Mouse (Mus musculus): Measurements from ENCODE around the gene Cwc27. TPM values are rescaled to one million over a fixed set of nuclear protein-coding genes. Genes with fewer than 3 reads are reported as not detected.

Cwc27 gene
- polyA plus RNA-seq, 1 experiment from 2014 or later: 25.4 TPM

DNA sequence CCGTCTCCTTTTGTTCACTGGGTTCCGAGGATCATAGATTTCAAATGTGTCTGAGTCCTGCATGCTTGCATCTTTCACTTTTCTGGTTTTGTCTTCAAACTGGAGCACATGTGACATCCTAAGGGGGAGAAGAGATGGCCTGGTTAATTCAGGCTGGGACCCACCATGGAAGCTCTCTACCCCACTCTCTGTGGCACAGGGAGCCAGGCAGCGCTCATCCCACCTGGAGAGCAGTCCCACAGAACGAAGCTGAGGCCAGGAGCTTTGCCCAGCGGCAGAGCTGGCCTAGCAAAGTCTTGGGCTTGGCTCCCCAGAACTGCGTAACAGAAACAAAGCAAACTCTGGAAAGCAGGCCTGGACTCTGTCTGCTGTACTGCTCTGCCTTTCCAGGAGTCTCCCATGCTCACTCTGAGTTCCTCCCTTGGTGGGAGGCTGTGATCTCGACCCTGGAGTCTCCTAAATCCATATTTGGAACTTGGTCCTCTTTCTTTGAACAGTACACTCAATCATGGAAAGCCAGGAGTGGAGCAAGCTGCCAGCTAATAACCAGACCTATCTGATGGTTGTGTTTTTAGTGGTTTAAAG lies 185.2 kb downstream of the Cwc27 start:
- ATAC-seq (replicated peaks; ENCODE audit: low FRiP score, low read depth): no peak
- Histone ChIP-seq H3K9ac (ENCODE audit: low read depth, low read length) (no peak overlapping the region), H3K9me3 (replicated peaks; ENCODE audit: low read length) (no peaks in the 10 kb centered on the region), H3K27me3 (ENCODE audit: insufficient read depth, low read length) (no peaks in the 10 kb centered on the region), H3K4me1 (replicated peaks; ENCODE audit: insufficient read depth, low read length) (peaks cover 6% of the 10 kb centered on the region; the same call in 1 of the 2 replicates), H3K36me3 (ENCODE audit: insufficient read depth, low read length) (peaks cover 5% of the 10 kb centered on the region; the same call in 1 of the 2 replicates), H3K4me3 (replicated peaks; ENCODE audit: low read depth, low read length) (no peak overlapping the region), H3K27ac (peak overlapping the region; percentile 68), H3K4me2 (ENCODE audit: low read length) (no peak overlapping the region)
- peak; percentile 59 for DNase-seq (ENCODE audit: low spot score)
- no peak for TF ChIP-seq CTCF (IDR thresholded peaks at IDR 0.05; ENCODE audit: low read depth)
- WGBS: 72% methylated on average over 7 of the region's 7 CpGs

DNA sequence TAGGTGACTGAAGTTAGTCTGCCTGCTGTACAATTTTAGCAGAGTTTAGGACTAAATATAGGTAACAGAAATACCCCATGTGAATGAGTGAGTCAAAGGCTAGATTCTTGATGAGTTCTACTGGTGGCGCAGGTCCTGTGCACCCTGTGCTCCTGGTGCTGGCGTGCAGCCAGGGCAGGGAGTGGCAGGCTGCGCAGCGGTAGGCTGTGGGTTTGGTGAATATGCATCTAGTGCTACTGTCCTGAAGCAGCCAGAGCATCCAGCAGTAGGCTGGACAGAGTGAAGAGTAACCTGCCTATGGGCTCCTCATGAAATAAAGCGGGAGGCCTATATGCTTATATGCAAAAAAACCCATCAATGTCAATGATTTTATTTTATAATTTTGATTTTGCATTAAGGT lies 186.1 kb downstream of the Cwc27 start:
- no peak for TF ChIP-seq CTCF (IDR thresholded peaks at IDR 0.05; ENCODE audit: low read depth)
- Histone ChIP-seq H3K4me2 (ENCODE audit: low read length) (no peak overlapping the region), H3K27ac (no peak overlapping the region), H3K27me3 (ENCODE audit: insufficient read depth, low read length) (no peaks in the 10 kb centered on the region), H3K36me3 (ENCODE audit: insufficient read depth, low read length) (peaks cover 5% of the 10 kb centered on the region; the same call in 1 of the 2 replicates), H3K4me3 (replicated peaks; ENCODE audit: low read depth, low read length) (no peak overlapping the region), H3K4me1 (replicated peaks; ENCODE audit: insufficient read depth, low read length) (peaks cover 6% of the 10 kb centered on the region; the same call in 1 of the 2 replicates), H3K9ac (ENCODE audit: low read depth, low read length) (no peak overlapping the region), H3K9me3 (replicated peaks; ENCODE audit: low read length) (no peaks in the 10 kb centered on the region)
- 83% methylated on average over 5 of the region's 5 CpGs for WGBS
- peak; percentile 70; the same call in 1 of the 2 replicates for ATAC-seq (replicated peaks; ENCODE audit: low FRiP score, low read depth)
- no peak for DNase-seq (ENCODE audit: low spot score)

DNA sequence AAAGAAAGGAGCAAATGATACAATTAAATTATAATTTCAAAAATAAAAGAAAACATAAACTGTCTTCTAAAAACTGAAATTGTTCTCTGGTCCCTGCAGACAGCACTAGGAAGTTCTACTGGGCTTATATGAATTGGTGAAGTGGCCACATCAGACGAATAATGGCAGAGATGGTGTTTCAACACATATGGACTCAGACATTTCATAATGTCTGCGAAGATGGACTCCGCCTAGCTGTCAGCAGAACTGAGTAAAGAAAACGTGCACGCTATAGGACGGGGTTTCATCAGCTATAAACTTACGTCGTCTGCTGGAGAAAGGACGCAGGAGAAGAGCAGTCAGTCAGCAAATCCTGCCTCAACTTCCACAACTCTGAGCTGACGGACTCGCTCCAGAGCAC lies 187.3 kb downstream of the Cwc27 start:
- WGBS: 88% methylated on average over 11 of the region's 11 CpGs

DNA sequence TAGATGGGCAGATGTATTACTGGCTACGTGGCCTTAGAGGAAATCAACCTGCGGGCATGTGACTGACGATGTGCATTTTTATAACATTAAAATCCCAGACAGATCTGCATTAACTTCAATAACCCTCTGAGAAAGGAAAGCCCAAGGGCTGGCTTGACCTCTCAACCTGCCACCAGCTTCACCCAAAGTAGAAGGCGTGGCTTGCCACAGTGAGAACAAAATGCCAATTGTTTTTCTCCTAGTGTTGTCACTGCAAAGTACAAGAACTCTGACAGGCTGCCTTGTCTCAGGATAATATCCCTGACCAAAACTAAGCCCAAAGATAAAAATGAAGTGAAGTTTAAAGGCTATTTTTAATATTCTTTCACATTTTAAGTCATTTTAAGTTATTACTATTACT lies 188.9 kb downstream of the Cwc27 start:
- ATAC-seq (replicated peaks; ENCODE audit: low FRiP score, low read depth): no peak
- no peak for DNase-seq (ENCODE audit: low spot score)
- whole genome bisulfite sequencing: 72% methylated on average over 4 of the region's 4 CpGs

More for the DNA sequence above, 187.3 kb downstream of the Cwc27 start:
- H3K9me3 ChIP-seq (replicated peaks; ENCODE audit: low read length): no peaks in the 10 kb centered on the region
- TF ChIP-seq CTCF (IDR thresholded peaks at IDR 0.05; ENCODE audit: low read depth): no peak
- H3K4me2 ChIP-seq (ENCODE audit: low read length): no peak overlapping the region
- peaks cover 5% of the 10 kb centered on the region; the same call in 1 of the 2 replicates for H3K36me3 ChIP-seq (ENCODE audit: insufficient read depth, low read length)
- H3K4me3 ChIP-seq (replicated peaks; ENCODE audit: low read depth, low read length): no peak overlapping the region
- no peaks in the 10 kb centered on the region for H3K27me3 ChIP-seq (ENCODE audit: insufficient read depth, low read length)
- H3K4me1 ChIP-seq (replicated peaks; ENCODE audit: insufficient read depth, low read length): peaks cover 6% of the 10 kb centered on the region; the same call in 1 of the 2 replicates
- no peak overlapping the region for H3K9ac ChIP-seq (ENCODE audit: low read depth, low read length)
- ATAC-seq (replicated peaks; ENCODE audit: low FRiP score, low read depth) (no peak), DNase-seq (ENCODE audit: low spot score) (no peak)
- no peak overlapping the region for H3K27ac ChIP-seq

DNA sequence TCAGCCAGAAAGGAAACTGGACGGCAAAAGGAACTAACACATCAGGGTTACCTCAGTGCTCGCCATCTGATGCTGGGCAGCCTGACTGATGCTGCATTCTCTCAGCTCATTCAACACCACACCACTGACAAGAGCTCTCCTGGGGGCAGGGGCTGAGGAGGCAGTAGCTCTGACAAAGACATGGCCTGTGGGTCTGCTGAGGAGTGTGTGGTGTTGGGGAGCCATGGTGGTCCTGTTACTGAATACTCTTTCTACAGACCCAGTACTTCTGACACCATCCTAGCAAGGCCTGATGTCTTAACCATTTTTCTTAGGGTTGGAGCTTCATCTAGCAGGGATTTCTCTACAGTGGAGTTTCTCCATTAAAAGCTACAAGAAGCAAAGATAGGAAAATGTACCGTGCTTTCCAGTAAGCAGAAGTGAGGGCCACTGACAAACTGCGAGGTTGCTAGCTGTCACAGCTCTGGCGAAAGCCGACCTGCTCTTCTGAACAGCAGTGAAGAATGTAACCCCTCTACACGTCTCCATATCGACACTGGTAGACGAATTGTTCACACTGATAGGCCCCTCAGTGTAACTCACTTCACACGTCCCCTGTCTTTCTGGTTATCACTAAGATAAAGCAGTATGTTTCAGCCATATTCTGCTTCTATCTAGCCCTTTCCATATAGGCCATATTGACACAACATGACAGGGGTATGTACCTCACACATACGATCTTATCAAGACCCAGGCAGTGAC lies 189.6 kb downstream of the Cwc27 start:
- no peak overlapping the region for H3K9ac ChIP-seq (ENCODE audit: low read depth, low read length)
- no peak for TF ChIP-seq CTCF (IDR thresholded peaks at IDR 0.05; ENCODE audit: low read depth)
- peaks cover 3% of the 10 kb centered on the region; the same call in 1 of the 2 replicates for H3K4me1 ChIP-seq (replicated peaks; ENCODE audit: insufficient read depth, low read length)
- no peak for ATAC-seq (replicated peaks; ENCODE audit: low FRiP score, low read depth)
- no peak overlapping the region for H3K4me2 ChIP-seq (ENCODE audit: low read length)
- no peak overlapping the region for H3K27ac ChIP-seq
- H3K36me3 ChIP-seq (ENCODE audit: insufficient read depth, low read length): peaks cover 5% of the 10 kb centered on the region; the same call in 1 of the 2 replicates
- 83% methylated on average over 11 of the region's 11 CpGs for WGBS
- H3K27me3 ChIP-seq (ENCODE audit: insufficient read depth, low read length): no peaks in the 10 kb centered on the region
- DNase-seq (ENCODE audit: low spot score): no peak
- H3K4me3 ChIP-seq (replicated peaks; ENCODE audit: low read depth, low read length): no peak overlapping the region
- no peaks in the 10 kb centered on the region for H3K9me3 ChIP-seq (replicated peaks; ENCODE audit: low read length)

More for the DNA sequence above, 188.9 kb downstream of the Cwc27 start:
- H3K4me1 ChIP-seq (replicated peaks; ENCODE audit: insufficient read depth, low read length): peaks cover 6% of the 10 kb centered on the region; the same call in 1 of the 2 replicates
- no peak overlapping the region for H3K27ac ChIP-seq
- peaks cover 5% of the 10 kb centered on the region; the same call in 1 of the 2 replicates for H3K36me3 ChIP-seq (ENCODE audit: insufficient read depth, low read length)
- no peaks in the 10 kb centered on the region for H3K27me3 ChIP-seq (ENCODE audit: insufficient read depth, low read length)
- H3K9ac ChIP-seq (ENCODE audit: low read depth, low read length): no peak overlapping the region
- H3K4me2 ChIP-seq (ENCODE audit: low read length): no peak overlapping the region
- no peak for TF ChIP-seq CTCF (IDR thresholded peaks at IDR 0.05; ENCODE audit: low read depth)
- no peaks in the 10 kb centered on the region for H3K9me3 ChIP-seq (replicated peaks; ENCODE audit: low read length)
- no peak overlapping the region for H3K4me3 ChIP-seq (replicated peaks; ENCODE audit: low read depth, low read length)

- H3K9ac ChIP-seq (ENCODE audit: low read depth, low read length): no peak overlapping the region
- H3K4me1 ChIP-seq (replicated peaks; ENCODE audit: insufficient read depth, low read length): no peaks in the 10 kb centered on the region
- no peaks in the 10 kb centered on the region for H3K9me3 ChIP-seq (replicated peaks; ENCODE audit: low read length)
- no peak for ATAC-seq (replicated peaks; ENCODE audit: low FRiP score, low read depth)
- no peaks in the 10 kb centered on the region for H3K36me3 ChIP-seq (ENCODE audit: insufficient read depth, low read length)
- DNase-seq (ENCODE audit: low spot score): no peak
- TF ChIP-seq CTCF (IDR thresholded peaks at IDR 0.05; ENCODE audit: low read depth): no peak
- H3K4me3 ChIP-seq (replicated peaks; ENCODE audit: low read depth, low read length): no peak overlapping the region
- H3K27me3 ChIP-seq (ENCODE audit: insufficient read depth, low read length): no peaks in the 10 kb centered on the region
- no peak overlapping the region for H3K4me2 ChIP-seq (ENCODE audit: low read length)
- no peak overlapping the region for H3K27ac ChIP-seq
- 59% methylated on average over 12 of the region's 12 CpGs for WGBS
Observed at GRCm38 (mm10) chr13:104623130-104623891, 193.6 kb downstream of the Cwc27 start.
